Mouse (Mus musculus): ENCODE data around the gene Uvrag.

Uvrag gene

GRCm38 (mm10) chr7:99023931-99024330 lies 117.0 kb downstream of the Uvrag start:
- no peak for DNase-seq (ENCODE audit: extremely low spot score)

GRCm38 (mm10) chr7:99021277-99021676 lies 119.7 kb downstream of the Uvrag start:
- no peak for DNase-seq (ENCODE audit: extremely low spot score)

- DNase-seq (ENCODE audit: extremely low spot score): no peak
These were observed 120.6 kb downstream of the Uvrag start for GRCm38 (mm10) chr7:99020353-99020752.

- no peak for DNase-seq (ENCODE audit: extremely low spot score)
These were observed 123.6 kb downstream of the Uvrag start for GRCm38 (mm10) chr7:99017224-99017844.

- no peak for DNase-seq (ENCODE audit: extremely low spot score)
These were observed 125.0 kb downstream of the Uvrag start for GRCm38 (mm10) chr7:99015914-99016313.

GRCm38 (mm10) chr7:99015419-99015818 lies 125.5 kb downstream of the Uvrag start:
- DNase-seq (ENCODE audit: extremely low spot score): no peak

- DNase-seq (ENCODE audit: extremely low spot score): no peak
These were observed 126.3 kb downstream of the Uvrag start for GRCm38 (mm10) chr7:99014620-99015019.

GRCm38 (mm10) chr7:99007506-99008354 lies 133.2 kb downstream of the Uvrag start:
- DNase-seq (ENCODE audit: extremely low spot score): no peak

GRCm38 (mm10) chr7:99003231-99003630 lies 137.7 kb downstream of the Uvrag start:
- DNase-seq (ENCODE audit: extremely low spot score): no peak

- no peak for DNase-seq (ENCODE audit: extremely low spot score)
These were observed 142.2 kb downstream of the Uvrag start for GRCm38 (mm10) chr7:98998722-98999121.

GRCm38 (mm10) chr7:98997760-98998159 lies 143.2 kb downstream of the Uvrag start:
- no peak for DNase-seq (ENCODE audit: extremely low spot score)

GRCm38 (mm10) chr7:98996791-98997190 lies 144.2 kb downstream of the Uvrag start:
- DNase-seq (ENCODE audit: extremely low spot score): no peak

- DNase-seq (ENCODE audit: extremely low spot score): no peak
These were observed 145.7 kb downstream of the Uvrag start for GRCm38 (mm10) chr7:98995126-98995727.

- no peak for DNase-seq (ENCODE audit: extremely low spot score)
These were observed 146.8 kb downstream of the Uvrag start for GRCm38 (mm10) chr7:98994137-98994536.

- no peak for DNase-seq (ENCODE audit: extremely low spot score)
These were observed 147.5 kb downstream of the Uvrag start for GRCm38 (mm10) chr7:98993395-98993794.

GRCm38 (mm10) chr7:98991204-98991761 lies 149.7 kb downstream of the Uvrag start:
- DNase-seq (ENCODE audit: extremely low spot score): no peak

- no peak for DNase-seq (ENCODE audit: extremely low spot score)
These were observed 150.4 kb downstream of the Uvrag start for GRCm38 (mm10) chr7:98990510-98990909.

GRCm38 (mm10) chr7:98986962-98987441 lies 153.9 kb downstream of the Uvrag start:
- no peak for DNase-seq (ENCODE audit: extremely low spot score)

- DNase-seq (ENCODE audit: extremely low spot score): no peak
These were observed 155.0 kb downstream of the Uvrag start for GRCm38 (mm10) chr7:98985935-98986334.

- no peak for DNase-seq (ENCODE audit: extremely low spot score)
These were observed 155.5 kb downstream of the Uvrag start for GRCm38 (mm10) chr7:98985489-98985888.

- no peak for DNase-seq (ENCODE audit: extremely low spot score)
These were observed 156.6 kb downstream of the Uvrag start for GRCm38 (mm10) chr7:98984319-98984718.

- no peak for DNase-seq (ENCODE audit: extremely low spot score)
These were observed 157.9 kb downstream of the Uvrag start for GRCm38 (mm10) chr7:98983058-98983457.

All from embryo, embryonic 9.5 days (tissue).